Mouse (Mus musculus) stomach, postnatal 0 days (tissue): Measurements from ENCODE around the gene Fam83b.

ENCODE experiments used
- CTCF ChIP-seq: IDR thresholded peaks from 2 replicates; pipeline ENCODE4 v1.5.1; 2016; ENCODE audit warnings: antibody characterized with exemption, low read depth, mild to moderate bottlenecking, moderate library complexity
- EP300 ChIP-seq: optimal IDR thresholded peaks from 2 replicates; pipeline ENCODE3; 2016; ENCODE audit warnings: antibody characterized with exemption

DNA sequence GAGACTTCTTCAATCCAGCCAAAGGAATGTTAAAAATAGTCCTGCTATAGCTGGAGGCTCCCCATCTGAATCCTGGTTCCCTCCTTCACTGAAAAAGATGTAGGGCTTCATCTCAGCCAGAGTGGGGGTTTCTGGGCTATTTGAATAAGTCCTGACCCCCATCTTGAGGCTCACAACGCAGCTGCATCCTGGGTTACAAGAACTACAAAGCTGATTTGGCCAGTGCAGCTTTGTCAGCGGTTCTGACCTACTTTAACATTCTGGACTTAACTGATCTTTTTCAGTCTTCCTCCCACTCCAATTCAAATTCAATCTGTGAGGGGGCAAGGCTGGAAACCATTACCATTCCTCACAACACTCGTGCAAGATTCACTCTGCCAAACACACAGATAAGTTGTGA, 20.2 kb downstream of the Fam83b start:
- TF ChIP-seq CTCF: no peak
- TF ChIP-seq EP300: no peak
